Mouse (Mus musculus) liver, embryonic 11.5 days (tissue): ENCODE measurements around the gene Rerg. TPM values are rescaled to one million over a fixed set of nuclear protein-coding genes. Genes with fewer than 3 reads are reported as not detected.

Experiments
- ATAC-seq: fragments of 200-750 bp; cut with Nextera tagmentation; replicated peaks from 2 replicates; pipeline ENCODE4 v1.8.0; 2017; ENCODE audit warnings: moderate number of reproducible peaks, mild to moderate bottlenecking, moderate TSS enrichment, moderate library complexity; ENCODE audit not compliant: low FRiP score
- DNase-seq: peaks from one replicate; pipeline ENCODE4 v3.0.0-alpha.2; 2017; ENCODE audit warnings: low spot score
- H3K27ac ChIP-seq: fragments of 300-500 bp; sonication (generic); 2 replicates; pipeline ENCODE4 v1.5.1; 2014; ENCODE audit warnings: mild to moderate bottlenecking, low read depth, low read length, control low read depth
- H3K27me3 ChIP-seq: fragments of 300-500 bp; sonication (generic); replicated peaks from 2 replicates; pipeline ENCODE4 v1.6.1; 2014; ENCODE audit warnings: low read length, mixed read lengths; ENCODE audit not compliant: control insufficient read depth, insufficient read depth
- H3K36me3 ChIP-seq: fragments of 300-500 bp; sonication (generic); 2 replicates; pipeline ENCODE4 v1.6.1; 2014; ENCODE audit warnings: mild to moderate bottlenecking, low read length, moderate library complexity, mixed read lengths; ENCODE audit not compliant: control insufficient read depth, insufficient read depth
- H3K4me1 ChIP-seq: fragments of 300-500 bp; sonication (generic); replicated peaks from 2 replicates; pipeline ENCODE4 v1.6.1; 2014; ENCODE audit warnings: low read length, mixed read lengths; ENCODE audit not compliant: control insufficient read depth, insufficient read depth
- H3K4me2 ChIP-seq: fragments of 300-500 bp; sonication (generic); 2 replicates; pipeline ENCODE4 v1.6.1; 2014; ENCODE audit warnings: mild to moderate bottlenecking, control low read depth, moderate library complexity
- H3K4me3 ChIP-seq: fragments of 300-500 bp; sonication (generic); 2 replicates; pipeline ENCODE4 v1.5.1; 2014; ENCODE audit warnings: low read depth, low read length, control low read depth
- H3K9ac ChIP-seq: fragments of 300-500 bp; sonication (generic); 2 replicates; pipeline ENCODE4 v1.6.1; 2014; ENCODE audit warnings: low read depth, low read length, control low read depth
- H3K9me3 ChIP-seq: fragments of 300-500 bp; sonication (generic); 2 replicates; pipeline ENCODE4 v1.6.1; 2016; ENCODE audit warnings: low read length, inconsistent platforms, mixed read lengths; ENCODE audit not compliant: control insufficient read depth
- WGBS: fragments of 180-500 bp; shearing (Covaris S2); extraction: QIAGEN DNeasy Blood & Tissue Kit; methylation state at CpG from one replicate; pipeline ENCODE4 v1.1.7; 2014; 5-methylcytosine and 5-hydroxymethylcytosine counted together
- polyA plus RNA-seq: library from polyadenylated mRNA; unstranded; fragments of >200 nt; fragmentation: Nextera tagmentation; extraction: Ambion mirVana; gene quantifications from 2 replicates; pipeline ENCODE4 v1.2.1, GENCODE M21; 2014

Gene Rerg
- polyA plus RNA-seq, 1 experiment from 2014 or later: 3.4 TPM

GRCm38 (mm10) chr6:137170646-137171045 lies 349 bp upstream of the Rerg start:
- Histone ChIP-seq H3K9me3 (no peaks in the 10 kb centered on the region), H3K27ac (no peak overlapping the region), H3K4me1 (peaks cover 4% of the 10 kb centered on the region; the same call in 1 of the 2 replicates), H3K36me3 (no peaks in the 10 kb centered on the region), H3K9ac (no peak overlapping the region), H3K4me2 (no peak overlapping the region), H3K4me3 (no peak overlapping the region), H3K27me3 (peaks cover 25% of the 10 kb centered on the region)
- ATAC-seq (no peak), DNase-seq (no peak)
- WGBS: 42% methylated on average over 7 of the region's 7 CpGs

DNA sequence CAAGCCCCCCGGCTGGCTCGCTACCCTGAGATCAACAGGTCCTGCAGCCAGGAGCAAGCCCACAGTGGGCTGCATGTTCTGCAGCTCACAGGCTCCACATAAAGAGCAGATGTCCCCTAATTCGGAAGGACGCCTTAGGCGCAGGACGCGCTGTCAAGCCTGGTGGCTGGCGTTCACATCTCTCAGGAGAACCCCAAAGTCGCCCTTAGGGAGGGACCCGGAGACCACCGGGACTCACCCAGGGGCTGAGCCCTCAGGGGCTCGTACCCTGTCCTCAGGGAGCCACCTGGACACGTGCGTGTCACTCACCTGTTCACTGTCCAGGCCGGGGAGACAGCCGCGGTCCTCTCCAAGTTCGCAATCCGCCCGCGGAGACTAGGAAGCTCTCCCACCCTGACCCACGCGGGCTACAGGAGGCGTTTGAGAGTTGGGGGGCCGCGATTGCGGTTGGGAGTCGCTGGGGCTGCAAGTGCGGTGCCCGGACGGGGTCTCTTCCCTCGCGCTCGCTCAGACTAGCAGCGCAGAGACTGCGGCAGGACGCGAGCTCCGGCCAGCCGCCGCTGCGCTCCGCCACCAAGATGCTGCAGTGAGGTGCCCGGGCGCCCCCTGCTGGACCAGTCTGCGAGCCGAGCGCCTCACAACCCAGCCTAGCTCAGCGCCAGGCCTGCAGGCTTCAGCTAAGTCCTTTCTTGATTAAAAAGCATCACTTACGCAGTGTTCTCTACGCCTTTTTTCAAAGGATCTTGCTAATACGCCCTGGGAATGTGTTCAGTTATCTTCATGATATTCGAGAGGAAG lies 927 bp downstream of the Rerg start:
- peak overlapping the region; percentile 50 for H3K4me3 ChIP-seq
- H3K4me1 ChIP-seq: peaks cover 4% of the 10 kb centered on the region; the same call in 1 of the 2 replicates
- H3K27ac ChIP-seq: no peak overlapping the region
- 2% methylated on average over 53 of the region's 53 CpGs for WGBS
- H3K9me3 ChIP-seq: no peaks in the 10 kb centered on the region
- H3K36me3 ChIP-seq: no peaks in the 10 kb centered on the region
- peak; percentile 87 for ATAC-seq
- peak overlapping the region; percentile 37; the same call in 1 of the 2 replicates for H3K9ac ChIP-seq
- peak; percentile 85 for DNase-seq
- peaks cover 25% of the 10 kb centered on the region for H3K27me3 ChIP-seq
- H3K4me2 ChIP-seq: peak overlapping the region; percentile 81

- 36% methylated on average over 4 of the region's 4 CpGs for WGBS
- ATAC-seq (no peak), DNase-seq (no peak)
- Histone ChIP-seq H3K4me2 (no peak overlapping the region), H3K9me3 (no peaks in the 10 kb centered on the region), H3K27ac (no peak overlapping the region), H3K27me3 (peaks cover 25% of the 10 kb centered on the region), H3K4me3 (no peak overlapping the region), H3K9ac (no peak overlapping the region), H3K4me1 (peaks cover 4% of the 10 kb centered on the region; the same call in 1 of the 2 replicates), H3K36me3 (no peaks in the 10 kb centered on the region)
Measured at GRCm38 (mm10) chr6:137166843-137167242, 3.5 kb downstream of the Rerg start.

DNA sequence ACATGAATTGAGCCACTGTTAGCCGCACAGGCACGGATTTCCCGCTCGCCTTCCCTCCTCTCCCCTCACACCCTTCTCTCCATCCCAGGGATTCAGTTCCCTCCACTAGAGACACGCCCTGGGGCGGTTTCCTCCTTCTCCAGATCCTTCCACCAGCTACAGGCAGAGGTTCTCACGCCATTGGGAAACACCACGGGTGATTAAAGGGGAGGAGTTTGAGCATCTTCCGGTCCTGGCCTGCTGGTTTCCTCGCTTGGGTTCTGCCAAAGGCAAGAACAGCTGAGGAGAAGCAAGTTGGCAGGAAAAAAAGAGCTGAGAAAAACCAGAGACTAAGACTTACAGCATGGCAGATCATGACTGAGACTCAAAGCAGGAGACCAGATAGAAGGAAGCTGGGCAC lies 6.7 kb downstream of the Rerg start:
- H3K4me3 ChIP-seq: no peak overlapping the region
- WGBS: 61% methylated on average over 10 of the region's 10 CpGs
- no peaks in the 10 kb centered on the region for H3K9me3 ChIP-seq
- no peak overlapping the region for H3K27ac ChIP-seq
- H3K4me2 ChIP-seq: no peak overlapping the region
- no peaks in the 10 kb centered on the region; the same call in 1 of the 2 replicates for H3K4me1 ChIP-seq
- no peak for ATAC-seq
- H3K9ac ChIP-seq: no peak overlapping the region
- DNase-seq: no peak
- H3K27me3 ChIP-seq: peaks cover 10% of the 10 kb centered on the region
- no peaks in the 10 kb centered on the region for H3K36me3 ChIP-seq

DNA sequence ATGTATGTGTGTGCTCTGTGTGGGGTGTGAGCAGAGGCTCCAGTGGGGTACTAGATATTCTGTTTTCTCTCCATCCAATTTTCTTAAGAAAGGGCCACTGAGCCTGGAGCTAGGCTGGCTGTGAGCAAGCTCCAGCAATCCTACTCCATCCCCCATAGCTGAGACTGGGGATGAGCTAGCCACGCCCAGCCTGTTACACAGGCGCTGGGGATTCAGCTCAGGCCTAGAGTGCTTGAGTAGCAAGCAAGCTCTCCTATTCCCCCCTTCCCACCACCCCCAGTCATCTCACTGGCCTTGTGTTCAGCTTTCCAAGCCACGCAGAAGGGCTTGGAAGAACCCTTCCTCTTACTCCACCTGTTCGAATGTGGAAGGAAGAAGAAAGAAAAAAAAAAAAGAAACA lies 7.2 kb downstream of the Rerg start:
- no peak overlapping the region for H3K4me3 ChIP-seq
- ATAC-seq (no peak), DNase-seq (no peak)
- peaks cover 5% of the 10 kb centered on the region; the same call in 1 of the 2 replicates for H3K27me3 ChIP-seq
- H3K4me1 ChIP-seq: no peaks in the 10 kb centered on the region
- WGBS: 78% methylated on average over 4 of the region's 4 CpGs
- no peaks in the 10 kb centered on the region for H3K9me3 ChIP-seq
- no peak overlapping the region for H3K4me2 ChIP-seq
- no peak overlapping the region for H3K27ac ChIP-seq
- no peak overlapping the region for H3K9ac ChIP-seq
- H3K36me3 ChIP-seq: no peaks in the 10 kb centered on the region

- no peaks in the 10 kb centered on the region for H3K9me3 ChIP-seq
- no peak for DNase-seq
- H3K9ac ChIP-seq: no peak overlapping the region
- WGBS: 84% methylated on average over 7 of the region's 7 CpGs
- H3K4me3 ChIP-seq: no peak overlapping the region
- H3K4me2 ChIP-seq: no peak overlapping the region
- ATAC-seq: no peak
- no peaks in the 10 kb centered on the region for H3K4me1 ChIP-seq
- no peaks in the 10 kb centered on the region for H3K36me3 ChIP-seq
- 0 out of 2 replicates have a peak, but pooled peaks cover under 1% of the 10 kb centered on the region for H3K27me3 ChIP-seq
- no peak overlapping the region for H3K27ac ChIP-seq
Measured at GRCm38 (mm10) chr6:137162481-137162880, 7.8 kb downstream of the Rerg start.

DNA sequence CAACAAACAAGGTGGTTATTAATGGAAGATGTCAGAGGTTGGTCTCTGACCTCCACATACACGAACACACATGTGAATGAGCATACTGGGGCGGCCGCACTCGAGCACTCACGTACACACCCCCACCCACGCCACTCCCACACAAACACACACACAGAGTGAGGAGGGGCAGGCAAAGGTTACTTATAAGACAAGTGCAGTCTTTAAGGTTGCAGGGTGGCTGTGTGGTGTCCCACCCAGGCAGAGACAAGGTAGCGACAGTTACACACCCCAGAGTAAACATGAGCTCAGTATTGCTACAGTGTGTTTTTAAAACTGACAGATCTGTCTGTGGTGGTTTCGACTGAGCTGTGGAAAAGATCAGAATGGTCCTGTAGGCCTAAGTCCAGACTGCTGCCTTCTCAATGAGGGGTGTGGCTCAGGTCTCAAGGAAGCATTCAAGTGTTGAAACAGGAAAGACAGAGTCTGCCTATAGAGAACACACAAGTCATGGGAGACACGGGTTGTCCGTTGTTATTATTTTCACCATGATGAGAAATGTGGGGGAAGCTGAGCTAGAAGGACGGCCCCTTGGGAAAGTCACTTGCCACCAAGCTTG lies 8.7 kb downstream of the Rerg start:
- no peak for DNase-seq
- no peak overlapping the region for H3K4me2 ChIP-seq
- no peak overlapping the region for H3K4me3 ChIP-seq
- ATAC-seq: no peak
- no peaks in the 10 kb centered on the region for H3K4me1 ChIP-seq
- H3K9ac ChIP-seq: no peak overlapping the region
- no peaks in the 10 kb centered on the region for H3K9me3 ChIP-seq
- H3K36me3 ChIP-seq: no peaks in the 10 kb centered on the region
- 85% methylated on average over 11 of the region's 11 CpGs for WGBS
- no peaks in the 10 kb centered on the region for H3K27me3 ChIP-seq
- H3K27ac ChIP-seq: no peak overlapping the region

- Histone ChIP-seq H3K36me3 (no peaks in the 10 kb centered on the region), H3K9me3 (no peaks in the 10 kb centered on the region), H3K4me2 (no peak overlapping the region), H3K9ac (no peak overlapping the region), H3K4me3 (no peak overlapping the region), H3K4me1 (no peaks in the 10 kb centered on the region; the same call in 1 of the 2 replicates), H3K27ac (no peak overlapping the region), H3K27me3 (no peaks in the 10 kb centered on the region)
- DNase-seq (no peak), ATAC-seq (no peak)
- WGBS: 91% methylated on average over 8 of the region's 8 CpGs
Measured at GRCm38 (mm10) chr6:137159372-137159926, 10.8 kb downstream of the Rerg start.
